Mouse (Mus musculus) midbrain, postnatal 0 days (tissue): Measurements from ENCODE around the gene Ccna1. TPM values are rescaled to one million over a fixed set of nuclear protein-coding genes. Genes with fewer than 3 reads are reported as not detected.
A peak's percentile ranks its signal among the peaks of the same experiment; 100 is the strongest.

Experiments used
- ATAC-seq: fragments of 200-750 bp; cut with Nextera tagmentation; 2 replicates; pipeline ENCODE4 v1.8.0; 2017; ENCODE audit warnings: moderate number of reproducible peaks, mild to moderate bottlenecking, moderate TSS enrichment, moderate library complexity; ENCODE audit not compliant: low FRiP score
- DNase-seq: peaks from one replicate; pipeline ENCODE4 v3.0.0-alpha.2; 2015; ENCODE audit warnings: low spot score
- H3K27ac ChIP-seq: fragments of 300-500 bp; sonication (generic); 2 replicates; pipeline ENCODE4 v1.5.1; 2014; ENCODE audit warnings: low read depth, mild to moderate bottlenecking, low read length, mixed read lengths
- H3K27me3 ChIP-seq: fragments of 300-500 bp; sonication (generic); 2 replicates; pipeline ENCODE4 v1.6.1; 2014; ENCODE audit warnings: low read length, control low read depth, mixed read lengths; ENCODE audit not compliant: insufficient read depth
- H3K36me3 ChIP-seq: fragments of 300-500 bp; sonication (generic); 2 replicates; pipeline ENCODE4 v1.6.1; 2014; ENCODE audit warnings: low read length, control low read depth, mixed read lengths; ENCODE audit not compliant: insufficient read depth
- H3K4me1 ChIP-seq: fragments of 300-500 bp; sonication (generic); 2 replicates; pipeline ENCODE4 v1.6.1; 2014; ENCODE audit warnings: mild to moderate bottlenecking, control low read depth, antibody characterized with exemption, low read length, mixed read lengths; ENCODE audit not compliant: insufficient read depth
- H3K4me2 ChIP-seq: fragments of 300-500 bp; sonication (generic); 2 replicates; pipeline ENCODE4 v1.6.1; 2014; ENCODE audit warnings: low read depth, mild to moderate bottlenecking, low read length, mixed read lengths; ENCODE audit not compliant: poor library complexity, severe bottlenecking
- H3K4me3 ChIP-seq: fragments of 300-500 bp; sonication (generic); 2 replicates; pipeline ENCODE4 v1.5.1; 2014; ENCODE audit warnings: low read depth, mild to moderate bottlenecking, low read length, moderate library complexity
- H3K9ac ChIP-seq: fragments of 300-500 bp; sonication (generic); replicated peaks from 2 replicates; pipeline ENCODE4 v1.6.1; 2014; ENCODE audit warnings: mild to moderate bottlenecking, low read length, moderate library complexity, mixed read lengths; ENCODE audit not compliant: poor library complexity, severe bottlenecking
- H3K9me3 ChIP-seq: fragments of 300-500 bp; sonication (generic); 2 replicates; pipeline ENCODE4 v1.6.1; 2016; ENCODE audit warnings: low read length, control low read depth
- CTCF ChIP-seq: IDR thresholded peaks from 2 replicates; pipeline ENCODE4 v1.5.1; 2016; ENCODE audit warnings: antibody characterized with exemption, mild to moderate bottlenecking
- WGBS: fragments of 180-500 bp; shearing (Covaris S2); extraction: QIAGEN DNeasy Blood & Tissue Kit; methylation state at CpG from one replicate; pipeline ENCODE4 v1.1.7; 2014; 5-methylcytosine and 5-hydroxymethylcytosine counted together
- polyA plus RNA-seq: library from polyadenylated mRNA; unstranded; fragments of >200 nt; fragmentation: Nextera tagmentation; extraction: Ambion mirVana; gene quantifications from 2 replicates; pipeline ENCODE4 v1.2.1, GENCODE M21; 2015
- total RNA-seq: library from RNA; depleted of rRNA; stranded (reverse); fragments of >200 nt; gene quantifications from 2 replicates; pipeline ENCODE4 v1.2.3, GENCODE M21; 2014

The Ccna1 gene
- total and polyA plus RNA-seq, 2 experiments from 2014 or later, result 2.9 to 3.6 TPM

DNA sequence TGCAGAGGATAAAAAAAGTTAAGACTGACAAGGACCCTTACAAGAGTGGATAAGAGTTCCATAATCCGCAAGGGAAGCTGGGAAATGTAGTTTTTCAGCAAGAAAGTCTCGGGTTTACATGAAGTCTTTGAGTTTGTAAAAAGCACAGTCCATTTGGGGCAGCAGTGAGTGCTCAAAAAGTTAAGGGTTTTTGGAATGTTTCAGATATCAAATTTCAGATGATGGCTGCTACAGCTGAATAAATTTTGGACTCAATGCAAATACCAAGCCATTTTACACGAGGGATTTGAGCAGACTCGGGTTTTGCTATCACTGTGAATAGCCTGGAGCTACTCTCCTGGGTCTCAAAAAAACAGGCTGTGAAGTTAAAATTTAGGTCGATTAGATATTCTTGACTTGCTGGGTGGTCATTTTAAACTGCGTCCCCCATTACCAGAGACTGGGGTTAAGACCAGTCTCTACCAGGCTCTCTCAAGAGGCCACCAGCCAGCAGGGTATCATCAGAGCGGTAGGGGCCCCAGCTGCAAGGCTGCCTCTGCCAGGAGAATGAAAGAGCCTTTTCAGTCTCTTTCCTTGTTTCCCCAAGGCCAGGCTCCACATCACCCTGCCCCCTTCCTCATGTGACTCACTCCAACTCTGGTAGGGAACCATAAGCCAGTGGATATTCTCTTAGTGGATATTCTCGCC lies 40.8 kb upstream of the Ccna1 start:
- peak; percentile 72 for ATAC-seq
- peak; percentile 32 for TF ChIP-seq CTCF
- Histone ChIP-seq H3K27ac (no peak overlapping the region), H3K4me1 (no peaks in the 10 kb centered on the region; the same call in 1 of the 2 replicates), H3K36me3 (no peaks in the 10 kb centered on the region), H3K9me3 (no peaks in the 10 kb centered on the region), H3K4me3 (no peak overlapping the region), H3K9ac (no peak overlapping the region), H3K4me2 (no peak overlapping the region), H3K27me3 (no peaks in the 10 kb centered on the region)
- WGBS, result 23% methylated on average over 8 of the region's 8 CpGs
- DNase-seq, result peak; percentile 56

DNA sequence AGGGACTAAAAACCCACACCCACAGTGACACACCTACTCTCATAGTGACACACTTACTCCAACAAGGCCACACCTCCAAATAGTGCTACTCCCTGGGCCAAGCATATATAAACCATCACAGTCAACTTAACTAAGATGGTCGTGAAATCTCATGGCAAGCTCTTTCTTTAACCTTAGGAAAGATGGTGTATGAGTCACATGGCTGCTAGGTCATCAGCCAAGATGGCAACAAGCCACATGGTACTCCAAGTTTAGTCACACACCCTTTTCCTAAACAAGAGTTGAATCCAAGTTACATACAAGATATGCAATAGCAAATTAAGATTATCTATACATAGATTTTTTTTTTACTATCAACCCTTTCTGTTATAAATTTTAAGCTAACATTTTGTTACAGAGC lies 37.9 kb upstream of the Ccna1 start:
- Histone ChIP-seq H3K4me3 (no peak overlapping the region), H3K4me1 (no peaks in the 10 kb centered on the region; the same call in 1 of the 2 replicates), H3K4me2 (no peak overlapping the region), H3K36me3 (no peaks in the 10 kb centered on the region), H3K9me3 (no peaks in the 10 kb centered on the region), H3K27me3 (no peaks in the 10 kb centered on the region), H3K9ac (no peak overlapping the region), H3K27ac (no peak overlapping the region)
- no peak for TF ChIP-seq CTCF
- DNase-seq, result no peak
- ATAC-seq, result no peak
- 71% methylated on average over 1 of the region's 1 CpGs for WGBS

DNA sequence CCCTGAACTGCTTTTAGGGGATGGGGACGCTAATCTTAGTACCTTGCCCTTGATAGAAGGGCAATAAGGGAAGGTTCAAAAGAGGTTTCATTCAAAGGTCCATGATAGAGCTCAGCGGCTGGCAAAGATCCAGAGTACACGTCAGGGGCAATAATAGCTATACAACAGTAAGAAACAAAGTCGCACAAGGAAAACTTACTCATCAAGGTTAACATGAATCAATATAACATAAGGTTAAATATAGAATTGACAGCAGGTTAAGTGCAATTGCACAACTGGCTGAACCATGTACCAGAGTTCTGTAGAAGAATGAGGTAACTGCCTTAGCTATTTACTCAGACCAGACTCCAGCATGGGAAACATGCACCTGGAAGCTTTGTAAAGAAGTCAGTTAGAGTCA lies 34.0 kb upstream of the Ccna1 start:
- Histone ChIP-seq H3K4me1 (no peaks in the 10 kb centered on the region), H3K9me3 (no peaks in the 10 kb centered on the region), H3K4me2 (no peak overlapping the region), H3K27ac (no peak overlapping the region), H3K4me3 (no peak overlapping the region), H3K36me3 (no peaks in the 10 kb centered on the region), H3K9ac (no peak overlapping the region), H3K27me3 (no peaks in the 10 kb centered on the region)
- TF ChIP-seq CTCF, result no peak
- ATAC-seq (no peak), DNase-seq (no peak)
- 82% methylated on average over 4 of the region's 4 CpGs for whole genome bisulfite sequencing

DNA sequence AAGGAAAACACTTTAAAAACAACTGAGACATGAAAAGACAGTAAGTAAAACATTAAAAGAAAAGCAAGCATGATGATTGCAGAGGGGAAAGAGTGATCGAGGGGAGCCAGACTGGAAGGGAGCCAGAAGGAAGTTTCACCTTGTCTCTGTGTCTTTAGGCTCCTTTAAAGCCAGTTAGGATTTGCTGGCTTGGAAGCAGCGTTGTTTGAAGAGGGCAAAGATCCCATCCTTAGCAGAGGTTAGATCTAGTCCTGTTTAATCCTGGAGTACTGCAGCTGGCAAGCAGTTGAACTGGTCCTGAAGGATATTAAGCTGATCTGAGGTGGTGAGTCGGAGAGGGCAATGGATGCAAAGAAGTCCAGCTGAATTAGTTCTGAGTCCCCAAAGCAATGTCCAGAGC lies 33.5 kb upstream of the Ccna1 start:
- ATAC-seq, result no peak
- Histone ChIP-seq H3K36me3 (no peaks in the 10 kb centered on the region), H3K4me3 (no peak overlapping the region), H3K9ac (no peak overlapping the region), H3K27me3 (no peaks in the 10 kb centered on the region), H3K9me3 (no peaks in the 10 kb centered on the region), H3K4me1 (no peaks in the 10 kb centered on the region), H3K27ac (no peak overlapping the region), H3K4me2 (no peak overlapping the region)
- WGBS, result 75% methylated on average over 3 of the region's 3 CpGs
- no peak for DNase-seq
- TF ChIP-seq CTCF, result no peak

- 81% methylated on average over 4 of the region's 4 CpGs for WGBS
- no peak for ATAC-seq
- no peak for DNase-seq
- no peak overlapping the region for H3K4me3 ChIP-seq
- no peak overlapping the region for H3K9ac ChIP-seq
- no peaks in the 10 kb centered on the region for H3K36me3 ChIP-seq
- no peak overlapping the region for H3K27ac ChIP-seq
- no peaks in the 10 kb centered on the region for H3K27me3 ChIP-seq
- no peak for TF ChIP-seq CTCF
- no peak overlapping the region for H3K4me2 ChIP-seq
- H3K4me1 ChIP-seq, result no peaks in the 10 kb centered on the region
- H3K9me3 ChIP-seq, result no peaks in the 10 kb centered on the region
These were observed 33.1 kb upstream of the Ccna1 start for GRCm38 (mm10) chr3:55088359-55088758.

DNA sequence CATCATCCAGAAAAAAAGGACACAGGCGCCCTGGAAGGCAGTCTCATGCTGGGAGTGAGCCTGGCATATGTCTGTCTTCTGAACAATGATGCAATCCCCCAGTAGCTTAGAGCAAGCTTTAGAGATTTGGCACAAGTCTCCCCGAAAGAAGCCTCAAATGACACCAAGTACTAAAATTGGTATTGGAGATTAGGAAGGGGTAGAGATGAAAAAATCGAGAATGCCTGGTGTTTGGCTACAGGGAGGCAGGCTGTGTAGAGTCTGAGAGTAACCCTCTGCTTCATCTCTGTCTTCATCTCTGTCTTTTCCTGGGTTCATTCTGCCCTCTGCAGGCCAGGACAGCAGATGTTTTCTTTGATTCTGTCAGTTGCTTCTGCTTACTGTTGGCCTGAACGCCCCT lies 32.1 kb upstream of the Ccna1 start:
- H3K4me3 ChIP-seq, result no peak overlapping the region
- peak; percentile 43 for DNase-seq
- TF ChIP-seq CTCF, result peak; percentile 70
- H3K36me3 ChIP-seq, result no peaks in the 10 kb centered on the region
- WGBS, result 60% methylated on average over 4 of the region's 4 CpGs
- no peak overlapping the region for H3K9ac ChIP-seq
- H3K27ac ChIP-seq, result no peak overlapping the region
- no peaks in the 10 kb centered on the region for H3K27me3 ChIP-seq
- H3K9me3 ChIP-seq, result no peaks in the 10 kb centered on the region
- H3K4me2 ChIP-seq, result no peak overlapping the region
- H3K4me1 ChIP-seq, result no peaks in the 10 kb centered on the region
- ATAC-seq, result no peak
